Mouse (Mus musculus) megakaryocyte-erythroid progenitor cell, adult 5-6 weeks (primary cell): ENCODE data around the gene Cck. TPM values are rescaled to one million over a fixed set of nuclear protein-coding genes. Genes with fewer than 3 reads are reported as not detected.

Experiments used
- ATAC-seq: replicated peaks from 2 replicates; pipeline ENCODE4 v1.8.0; 2016; ENCODE audit warnings: mild to moderate bottlenecking, inconsistent platforms; ENCODE audit not compliant: severe bottlenecking, poor library complexity, low FRiP score, low TSS enrichment
- total RNA-seq, 2 experiments: library from RNA; stranded (forward) in 1 of 2; stranded (reverse) in 1 of 2; fragments of 200-1000, 215-1000 nt in 1 of 2; fragments of >200 nt in 1 of 2; fragmentation: Nextera tagmentation in 1 of 2; gene quantifications; 2 replicates each; pipeline ENCODE4 v1.2.3; 2014 to 2017

The Cck gene
- total RNA-seq (2014; fragmentation: Nextera tagmentation) (not detected in 2 replicates), total RNA-seq (2017) (not detected in 2 replicates)

- no peak for ATAC-seq
These were observed at the start of gene Cck for GRCm38 (mm10) chr9:121495529-121495928. Gene Cck (minus strand): TSS chr9:121495694.

- no peak for ATAC-seq
These were observed 46.0 kb upstream of the Cck start for GRCm38 (mm10) chr9:121541530-121541929.

- no peak for ATAC-seq
These were observed 37.1 kb upstream of the Cck start for GRCm38 (mm10) chr9:121532626-121533025.

- ATAC-seq, result no peak
These were observed 33.3 kb upstream of the Cck start for GRCm38 (mm10) chr9:121528605-121529357.

GRCm38 (mm10) chr9:121526171-121526570 lies 30.7 kb upstream of the Cck start:
- ATAC-seq, result no peak

GRCm38 (mm10) chr9:121520047-121520446 lies 24.6 kb upstream of the Cck start:
- ATAC-seq, result no peak

- ATAC-seq, result no peak
These were observed 19.0 kb upstream of the Cck start for GRCm38 (mm10) chr9:121514462-121514861.

- ATAC-seq, result no peak
These were observed 16.4 kb upstream of the Cck start for GRCm38 (mm10) chr9:121511911-121512310.

- no peak for ATAC-seq
These were observed 11.1 kb upstream of the Cck start for GRCm38 (mm10) chr9:121506478-121507180.

GRCm38 (mm10) chr9:121505346-121505745 lies 9.9 kb upstream of the Cck start:
- no peak for ATAC-seq

GRCm38 (mm10) chr9:121496102-121496501 lies 608 bp upstream of the Cck start:
- no peak for ATAC-seq

GRCm38 (mm10) chr9:121494006-121494767 lies 1.3 kb downstream of the Cck start:
- no peak for ATAC-seq

- 0 out of 2 replicates have a peak, but pooled peaks have one; percentile 48 for ATAC-seq
These were observed 3.8 kb downstream of the Cck start for GRCm38 (mm10) chr9:121491592-121492240.

GRCm38 (mm10) chr9:121487216-121487615 lies 8.3 kb downstream of the Cck start:
- ATAC-seq, result no peak

- peak; percentile 73 for ATAC-seq
These were observed 16.0 kb downstream of the Cck start for GRCm38 (mm10) chr9:121479453-121479852.

GRCm38 (mm10) chr9:121477305-121477911 lies 18.1 kb downstream of the Cck start:
- ATAC-seq, result peak; percentile 56

- ATAC-seq, result no peak
These were observed 19.7 kb downstream of the Cck start for GRCm38 (mm10) chr9:121475488-121476452.

GRCm38 (mm10) chr9:121474771-121475170 lies 20.7 kb downstream of the Cck start:
- ATAC-seq, result no peak
